Mouse (Mus musculus) liver, embryonic 12.5 days (tissue): Measurements from ENCODE around the gene Il1rl2. TPM values are rescaled to one million over a fixed set of nuclear protein-coding genes. Genes with fewer than 3 reads are reported as not detected.

Source experiments
- polyA plus RNA-seq: library from polyadenylated mRNA; unstranded; fragments of >200 nt; fragmentation: Nextera tagmentation; extraction: Ambion mirVana; gene quantifications from 2 replicates; pipeline ENCODE4 v1.2.1, GENCODE M21; 2016

Gene Il1rl2
- polyA plus RNA-seq, 1 experiment from 2014 or later = 1.8 TPM

Other genes with a start within 250 kb of the Il1rl2 start
- 15.7 and 17.8 TPM in 2 replicates for gene Il1r1, start 99.5 kb upstream of the Il1rl2 start, polyA plus RNA-seq
- gene Il1rl1, start 105.0 kb downstream of the Il1rl2 start, polyA plus RNA-seq = 2.5 and 2.7 TPM in 2 replicates
- gene Il18r1, start 140.9 kb downstream of the Il1rl2 start, polyA plus RNA-seq = not detected in 2 replicates
- 0.67 and 0.79 TPM in 2 replicates for gene Il18rap, start 190.8 kb downstream of the Il1rl2 start, polyA plus RNA-seq